Mouse (Mus musculus) forebrain, embryonic 16.5 days (tissue): ENCODE data around the gene Gm11116. TPM values are rescaled to one million over a fixed set of nuclear protein-coding genes. Genes with fewer than 3 reads are reported as not detected.
"Not testable (repeated sequence)": the region's sequence is repeated elsewhere in the genome, so short reads cannot be mapped to it uniquely, and the experiment has no call there.

Experiments used
- ATAC-seq: fragments of 200-750 bp; cut with Nextera tagmentation; 2 replicates; pipeline ENCODE4 v1.8.0; 2017; ENCODE audit warnings: mild to moderate bottlenecking, moderate library complexity
- H3K27ac ChIP-seq: fragments of 300-500 bp; sonication (generic); 2 replicates; pipeline ENCODE4 v1.5.1; 2014; ENCODE audit warnings: low read length, control low read depth
- H3K27me3 ChIP-seq: fragments of 300-500 bp; sonication (generic); replicated peaks from 2 replicates; pipeline ENCODE4 v1.6.1; 2014; ENCODE audit warnings: low read length; ENCODE audit not compliant: control insufficient read depth, insufficient read depth
- H3K36me3 ChIP-seq: fragments of 300-500 bp; sonication (generic); 2 replicates; pipeline ENCODE4 v1.6.1; 2014; ENCODE audit not compliant: control insufficient read depth, insufficient read depth
- H3K4me1 ChIP-seq: fragments of 300-500 bp; sonication (generic); replicated peaks from 2 replicates; pipeline ENCODE4 v1.6.1; 2014; ENCODE audit warnings: low read length; ENCODE audit not compliant: control insufficient read depth, insufficient read depth
- H3K4me2 ChIP-seq: fragments of 300-500 bp; sonication (generic); 2 replicates; pipeline ENCODE4 v1.6.1; 2014; ENCODE audit warnings: mild to moderate bottlenecking, low read length, control low read depth
- H3K4me3 ChIP-seq: fragments of 300-500 bp; sonication (generic); replicated peaks from 2 replicates; pipeline ENCODE4 v1.5.1; 2014; ENCODE audit warnings: mild to moderate bottlenecking, low read length, control low read depth
- H3K9ac ChIP-seq: fragments of 300-500 bp; sonication (generic); replicated peaks from 2 replicates; pipeline ENCODE4 v1.6.1; 2014; ENCODE audit warnings: low read depth, low read length, control low read depth
- H3K9me3 ChIP-seq: fragments of 300-500 bp; sonication (generic); 2 replicates; pipeline ENCODE4 v1.6.1; 2016; ENCODE audit warnings: low read length; ENCODE audit not compliant: control insufficient read depth
- WGBS: fragments of 180-500 bp; shearing (Covaris S2); extraction: QIAGEN DNeasy Blood & Tissue Kit; methylation state at CpG from one replicate; pipeline ENCODE4 v1.1.7; 2014; 5-methylcytosine and 5-hydroxymethylcytosine counted together
- polyA plus RNA-seq: library from polyadenylated mRNA; unstranded; fragments of >200 nt; fragmentation: Nextera tagmentation; extraction: Ambion mirVana; gene quantifications from 2 replicates; pipeline ENCODE4 v1.2.1, GENCODE M21; 2015

The Gm11116 gene
- polyA plus RNA-seq: not detected in 2 replicates

- Histone ChIP-seq H3K36me3 (no peaks in the 10 kb centered on the region), H3K4me3 (no peak within 1 kb of the TSS), H3K27me3 (no peaks in the 10 kb centered on the region), H3K9me3 (no peaks in the 10 kb centered on the region), H3K9ac (no peak within 1 kb of the TSS), H3K27ac (no peak within 1 kb of the TSS), H3K4me2 (no peak within 1 kb of the TSS), H3K4me1 (no peaks in the 10 kb centered on the region)
- no peak for ATAC-seq
- 80% methylated on average over 1 of the region's 1 CpGs for WGBS
Measured at GRCm38 (mm10) chr5:88111430-88111829, at the start of gene Gm11116. Gm11116 (minus strand) TSS chr5:88111530.

- no peak within 1 kb of the TSS for H3K9ac ChIP-seq
- no peaks in the 10 kb centered on the region for H3K4me1 ChIP-seq
- H3K4me3 ChIP-seq: no peak within 1 kb of the TSS
- no peaks in the 10 kb centered on the region for H3K27me3 ChIP-seq
- no peak within 1 kb of the TSS for H3K27ac ChIP-seq
- no peaks in the 10 kb centered on the region for H3K36me3 ChIP-seq
- no peak for ATAC-seq
- no peak within 1 kb of the TSS for H3K4me2 ChIP-seq
- H3K9me3 ChIP-seq: no peaks in the 10 kb centered on the region
Measured at GRCm38 (mm10) chr5:88153999-88154398, 42.7 kb upstream of the Gm11116 start, which contains the start of gene Gm11115. Gm11115 (minus strand) TSS chr5:88154099.

- not testable (repeated sequence) for H3K9ac ChIP-seq, ATAC-seq, H3K27me3 ChIP-seq, H3K27ac ChIP-seq, H3K9me3 ChIP-seq, H3K36me3 ChIP-seq, H3K4me1 ChIP-seq, H3K4me3 ChIP-seq, H3K4me2 ChIP-seq
Measured at GRCm38 (mm10) chr5:88086256-88086655, 25.1 kb downstream of the Gm11116 start, which contains the start of gene Smr2. Smr2 (plus strand) TSS chr5:88086556.

Other genes with a start within 250 kb of the Gm11116 start
- gene Odam, start 226.5 kb downstream of the Gm11116 start, polyA plus RNA-seq: not detected in 2 replicates
- gene Csn3, start 186.0 kb downstream of the Gm11116 start, polyA plus RNA-seq: not detected in 2 replicates
- gene 2310003L06Rik, start 142.1 kb downstream of the Gm11116 start, polyA plus RNA-seq: not detected in 2 replicates
- gene Gm28434, start 142.0 kb downstream of the Gm11116 start, polyA plus RNA-seq: not detected in 2 replicates
- gene Cabs1, start 132.1 kb downstream of the Gm11116 start, polyA plus RNA-seq: not detected in 2 replicates
- not detected in 2 replicates for gene Smr3a, start 109.0 kb downstream of the Gm11116 start, polyA plus RNA-seq
- not detected in 2 replicates for gene Smr2, start 25.0 kb downstream of the Gm11116 start, polyA plus RNA-seq
- gene Gm11115, start 42.6 kb upstream of the Gm11116 start, polyA plus RNA-seq: not detected in 2 replicates
- not detected in 2 replicates for gene Gm7714, start 157.4 kb upstream of the Gm11116 start, polyA plus RNA-seq
- gene Prol1, start 205.8 kb upstream of the Gm11116 start, polyA plus RNA-seq: not detected in 2 replicates